Mouse (Mus musculus) right cerebral cortex, postnatal 10 days (tissue): ENCODE data around the gene Ift20.
"Not testable (repeated sequence)": the region's sequence is repeated elsewhere in the genome, so short reads cannot be mapped to it uniquely, and the experiment has no call there.

ENCODE experiments used
- DNase-seq, 2 experiments: peaks; one replicate each; pipeline ENCODE4 v3.0.0; 2021; ENCODE audit warnings: low spot score in 2 of 2

The Ift20 gene

GRCm38 (mm10) chr11:78522481-78522997 lies 13.6 kb upstream of the Ift20 start:
- no peak for DNase-seq

- DNase-seq, result no peak
These were observed 12.8 kb upstream of the Ift20 start for GRCm38 (mm10) chr11:78523241-78523955.

- peak in 1 of 2 experiments; percentile 72 for DNase-seq
These were observed 11.3 kb upstream of the Ift20 start for GRCm38 (mm10) chr11:78524838-78525237.

DNA sequence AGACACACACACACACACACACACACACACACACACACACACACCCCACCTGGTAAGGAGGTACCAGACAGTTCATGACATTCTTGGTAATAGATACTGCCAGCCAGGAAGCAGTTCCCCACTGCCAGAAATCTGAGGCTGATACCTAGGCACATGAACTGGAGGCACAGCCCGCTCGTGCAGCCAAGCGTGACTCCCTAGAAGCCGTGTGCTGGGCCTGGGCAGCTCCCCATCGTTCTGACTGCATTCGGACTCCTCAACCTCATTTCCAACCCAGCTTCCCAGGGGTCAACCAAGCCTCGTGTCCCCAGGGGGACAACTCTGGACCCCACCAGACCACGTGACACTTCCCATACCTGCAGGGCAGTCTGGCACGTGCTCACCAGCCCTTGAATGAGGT lies 7.4 kb upstream of the Ift20 start:
- no peak for DNase-seq

DNA sequence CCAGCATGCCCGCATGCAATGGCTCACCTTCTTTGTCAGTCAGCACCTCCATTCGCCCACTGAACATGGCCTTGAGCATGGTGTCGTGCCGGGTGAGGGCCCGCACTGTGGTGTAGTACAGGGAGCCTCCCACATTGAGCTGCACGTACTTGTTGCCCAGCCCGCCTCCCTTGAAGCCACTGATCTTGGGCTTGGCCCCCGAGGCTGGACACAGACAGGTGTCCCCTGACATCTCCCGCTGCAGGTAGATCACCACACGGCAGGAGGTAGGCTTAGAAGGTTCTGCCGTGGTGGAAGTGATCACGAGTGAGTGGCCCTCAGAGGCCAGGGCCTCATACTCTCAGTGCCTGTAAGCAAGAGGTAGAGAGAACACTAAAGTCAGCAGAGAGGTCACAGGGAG lies 6.2 kb upstream of the Ift20 start:
- no peak for DNase-seq

- DNase-seq, result no peak
These were observed 5.1 kb upstream of the Ift20 start for GRCm38 (mm10) chr11:78531046-78531445.

DNA sequence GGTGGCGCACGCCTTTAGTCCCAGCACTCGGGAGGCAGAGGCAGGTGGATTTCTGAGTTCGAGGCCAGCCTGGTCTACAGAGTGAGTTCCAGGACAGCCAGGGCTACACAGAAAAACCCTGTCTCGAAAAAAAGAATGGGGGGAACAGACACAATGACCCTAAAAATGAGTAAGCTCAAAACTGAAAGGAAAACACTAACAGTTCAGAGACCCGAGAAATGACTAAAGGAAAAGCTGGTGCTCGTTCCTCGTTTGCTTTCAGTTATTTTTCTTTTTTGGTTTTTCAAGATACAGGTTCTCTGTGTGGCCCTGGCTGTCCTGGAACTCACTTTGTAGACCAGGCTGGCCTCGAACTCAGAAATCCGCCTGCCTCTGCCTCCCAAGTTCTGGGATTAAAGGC lies 4.6 kb upstream of the Ift20 start:
- not testable (repeated sequence) for DNase-seq

DNA sequence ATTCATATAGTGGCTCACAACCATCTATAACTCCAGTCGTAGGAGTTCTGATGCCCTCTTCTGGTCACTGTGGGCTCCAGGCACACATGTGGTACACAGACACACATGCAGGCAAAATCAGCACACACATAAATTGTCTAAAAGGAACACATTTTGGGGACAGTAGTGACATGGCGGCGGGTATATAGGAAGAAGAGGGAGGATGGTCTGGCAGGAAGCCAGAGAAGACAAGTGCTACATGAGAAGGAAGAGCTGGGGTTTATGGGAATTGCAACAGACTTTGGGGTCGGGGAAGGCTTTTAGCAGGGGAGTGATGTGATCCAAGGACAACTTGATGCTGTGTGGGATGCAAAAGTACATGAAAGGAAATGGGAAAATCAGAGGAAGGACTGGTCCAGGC lies 1.6 kb upstream of the Ift20 start:
- DNase-seq, result no peak

- no peak for DNase-seq
These were observed 633 bp upstream of the Ift20 start for GRCm38 (mm10) chr11:78535376-78536079.

- no peak for DNase-seq
These were observed 526 bp downstream of the Ift20 start for GRCm38 (mm10) chr11:78536690-78537084.

GRCm38 (mm10) chr11:78540358-78540757 lies 4.2 kb downstream of the Ift20 start:
- DNase-seq, result no peak

- DNase-seq, result no peak
These were observed 8.4 kb downstream of the Ift20 start for GRCm38 (mm10) chr11:78544449-78545111.

GRCm38 (mm10) chr11:78545181-78545580 lies 9.0 kb downstream of the Ift20 start:
- DNase-seq, result no peak

DNA sequence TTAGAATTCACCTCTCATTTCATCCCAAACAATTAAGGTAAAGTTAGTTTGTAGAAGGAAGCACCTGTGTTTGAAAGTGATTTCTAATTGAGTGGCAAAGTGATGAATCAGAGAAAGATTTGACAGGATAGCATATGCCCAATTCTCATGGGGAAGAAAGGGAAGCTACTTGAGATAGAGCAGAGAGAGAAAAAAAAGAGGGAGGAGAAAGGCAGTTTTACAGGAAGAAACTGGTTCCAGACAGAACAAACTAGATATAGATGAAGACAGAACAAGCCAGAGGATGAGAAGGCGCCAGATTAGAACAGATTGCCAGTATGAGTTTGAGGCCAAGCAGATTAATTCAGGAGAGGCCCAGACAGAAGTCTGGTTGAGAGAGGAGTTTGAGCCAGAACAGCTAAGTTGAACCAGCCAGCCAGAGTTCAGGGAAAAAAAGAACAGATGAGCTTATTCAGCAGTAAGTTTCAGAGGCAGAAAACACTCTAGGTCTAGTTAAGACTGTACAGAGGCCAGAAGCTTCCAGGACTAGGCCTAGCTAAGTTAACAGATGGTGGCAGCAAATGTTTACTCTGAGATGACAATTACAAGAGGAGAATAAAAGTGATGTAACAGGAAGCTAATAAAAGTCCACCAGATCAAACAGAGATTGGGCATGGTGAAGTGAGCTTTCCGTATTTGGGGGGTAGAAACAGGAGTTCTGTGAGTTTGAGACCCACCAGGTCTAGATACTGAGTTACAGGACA lies 11.7 kb downstream of the Ift20 start:
- DNase-seq, result no peak

DNA sequence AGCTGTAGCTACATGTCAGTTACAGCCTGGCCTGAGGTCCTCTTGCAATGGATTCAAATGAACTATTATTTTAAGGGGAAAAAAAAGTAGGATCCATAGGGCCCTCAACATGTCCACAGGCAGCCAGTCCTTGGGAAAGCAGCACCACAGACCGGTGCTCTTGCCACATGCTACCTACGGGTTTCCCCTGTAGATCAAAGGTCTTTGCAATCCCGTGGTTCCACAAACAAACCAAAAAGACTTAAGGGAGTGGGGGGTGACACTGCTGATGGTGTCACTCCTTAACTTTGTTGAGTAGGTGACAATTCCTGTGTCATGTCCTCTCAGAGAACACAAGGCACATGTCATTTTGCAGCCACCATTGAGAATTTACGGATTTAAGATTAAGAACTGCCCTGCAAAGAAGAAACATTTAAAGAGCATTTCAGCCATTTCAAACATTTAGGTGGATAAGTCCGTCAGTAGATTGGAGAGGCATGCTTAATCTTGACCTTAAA lies 13.4 kb downstream of the Ift20 start:
- no peak for DNase-seq

- peak; percentile 98 to 99 for DNase-seq
These were observed 14.3 kb downstream of the Ift20 start, which contains the start of gene Tmem97 for GRCm38 (mm10) chr11:78550168-78551058. Gene Tmem97 (minus strand): TSS chr11:78550777.

DNA sequence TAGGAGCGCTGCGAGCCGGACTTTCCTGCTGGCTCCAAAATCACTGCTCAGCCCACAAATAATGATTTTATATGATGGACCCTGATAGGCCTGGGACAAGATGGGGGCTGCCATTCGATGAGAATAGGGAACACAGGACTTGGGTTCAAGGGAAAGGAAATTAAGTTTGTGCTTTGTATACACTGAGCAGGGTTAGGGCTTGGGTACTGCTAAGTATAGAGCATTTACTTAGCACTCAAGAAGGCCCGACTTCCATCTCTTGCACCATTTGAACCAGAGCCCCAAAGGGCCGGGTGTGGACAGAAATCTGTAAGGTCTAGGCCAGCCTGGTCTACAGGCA lies 14.9 kb downstream of the Ift20 start:
- no peak for DNase-seq

DNA sequence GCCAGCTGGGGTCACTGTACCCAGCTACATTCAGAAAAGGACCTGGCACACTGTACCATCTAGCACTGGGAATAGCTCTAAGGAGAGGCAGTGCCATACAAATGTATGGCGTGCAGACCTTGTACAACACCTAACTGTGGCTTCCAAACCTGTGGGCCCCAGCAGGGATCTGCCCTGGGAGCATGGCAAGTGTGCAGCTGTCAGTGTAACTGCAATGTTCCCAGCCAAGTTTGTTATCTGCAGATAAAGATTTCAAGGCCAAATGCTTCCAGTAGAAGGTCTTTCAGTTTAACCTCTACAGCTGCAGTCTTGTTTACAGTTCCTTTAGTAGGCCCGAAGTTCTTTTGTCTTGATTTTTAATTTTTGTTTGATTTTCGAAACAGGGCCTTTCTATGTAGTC lies 19.5 kb downstream of the Ift20 start:
- DNase-seq, result no peak

DNA sequence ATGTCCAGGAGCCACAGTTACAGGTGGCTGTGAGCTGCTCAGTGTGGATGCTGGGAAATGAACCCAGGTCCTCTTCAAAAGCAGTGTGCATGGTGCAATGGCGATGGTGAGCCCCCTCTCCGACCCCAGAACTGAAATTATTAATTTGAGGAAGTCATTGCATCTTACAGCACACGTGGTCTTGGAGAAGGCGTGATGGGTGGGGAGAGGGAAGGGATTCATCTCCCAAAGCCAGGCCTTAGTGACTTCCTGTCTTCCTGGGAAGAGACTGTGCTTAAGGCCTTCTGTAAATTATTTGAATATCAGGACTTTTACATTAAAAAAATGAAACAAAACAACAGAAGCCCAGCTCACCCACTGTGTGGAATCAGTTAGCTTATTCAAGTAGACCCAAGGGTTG lies 19.9 kb downstream of the Ift20 start:
- DNase-seq, result no peak

DNA sequence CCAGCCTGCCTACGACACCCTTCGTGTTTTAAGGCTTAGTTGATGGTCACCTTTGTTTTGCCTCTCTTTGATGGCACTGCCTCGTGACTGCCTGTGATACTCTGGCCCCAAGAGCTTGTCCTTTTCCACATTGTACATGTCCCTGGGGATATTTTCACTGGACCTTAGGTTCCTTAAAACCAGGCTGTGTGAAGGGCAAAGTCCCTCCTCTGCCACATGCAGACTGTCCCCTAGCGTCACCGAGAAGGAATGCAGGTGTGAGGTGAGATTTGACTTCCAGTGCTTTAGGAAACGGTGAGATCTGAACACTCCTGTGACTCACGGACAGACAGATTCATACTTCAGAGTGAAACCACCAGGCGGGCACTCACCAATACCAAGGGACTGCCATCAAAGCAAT lies 21.1 kb downstream of the Ift20 start:
- DNase-seq, result no peak

GRCm38 (mm10) chr11:78560447-78560846 lies 24.3 kb downstream of the Ift20 start:
- peak; percentile 88 to 89 for DNase-seq
